Mouse (Mus musculus): Measurements from ENCODE around the gene Traf2. TPM values are rescaled to one million over a fixed set of nuclear protein-coding genes. Genes with fewer than 3 reads are reported as not detected.
A peak's percentile ranks its signal among the peaks of the same experiment; 100 is the strongest.

Gene Traf2
- polyA plus RNA-seq (2015; fragmentation: Nextera tagmentation; extraction: Ambion mirVana): 16.6 and 18.7 TPM in 2 replicates

GRCm38 (mm10) chr2:25546811-25547491 lies at the start of gene Traf2:
Traf2 (minus strand) TSS chr2:25546940.
- peak within 1 kb of the TSS; percentile 80 for H3K27ac ChIP-seq
- H3K4me1 ChIP-seq (replicated peaks): peaks cover 28% of the 10 kb centered on the region
- DNase-seq (peak; percentile 98), ATAC-seq (ENCODE audit: low read depth) (peak; percentile 100)
- WGBS (ENCODE audit: insufficient replicate concordance): 4% methylated on average over 48 of the region's 48 CpGs
- H3K4me3 ChIP-seq (replicated peaks): peak within 1 kb of the TSS; percentile 85
- H3K4me2 ChIP-seq: peak within 1 kb of the TSS; percentile 91
- no peaks in the 10 kb centered on the region for H3K9me3 ChIP-seq (replicated peaks)
- peak within 1 kb of the TSS; percentile 91 for H3K9ac ChIP-seq
- peaks cover 11% of the 10 kb centered on the region for H3K36me3 ChIP-seq
- no peaks in the 10 kb centered on the region for H3K27me3 ChIP-seq

DNA sequence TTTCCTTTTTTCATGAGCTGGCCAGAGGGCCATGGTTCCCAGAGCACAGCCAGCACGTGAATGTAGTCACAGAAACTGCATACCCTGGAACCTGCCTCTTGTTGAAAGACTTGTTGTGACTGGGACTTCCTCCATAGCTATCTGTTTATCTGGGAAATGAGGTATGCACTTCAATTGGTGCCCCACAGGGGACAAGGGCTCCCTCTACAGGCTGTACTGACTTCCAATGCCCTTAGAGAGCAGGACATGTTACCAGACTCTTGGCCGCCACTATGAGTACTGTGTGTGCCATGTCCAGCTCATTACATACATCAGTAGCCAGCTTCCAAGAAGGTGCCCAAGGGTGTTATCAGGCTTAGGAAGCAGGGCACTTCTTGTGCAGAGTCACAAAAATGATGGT lies 45.1 kb upstream of the Traf2 start:
- ATAC-seq (ENCODE audit: low read depth) (peak; percentile 41; the same call in 1 of the 2 replicates), DNase-seq (no peak)
- Histone ChIP-seq H3K27me3 (no peaks in the 10 kb centered on the region), H3K27ac (no peak overlapping the region), H3K36me3 (peaks cover 88% of the 10 kb centered on the region), H3K4me1 (replicated peaks) (no peaks in the 10 kb centered on the region), H3K9ac (no peak overlapping the region), H3K9me3 (replicated peaks) (no peaks in the 10 kb centered on the region), H3K4me3 (replicated peaks) (no peak overlapping the region), H3K4me2 (no peak overlapping the region)
- WGBS (ENCODE audit: insufficient replicate concordance): 69% methylated on average over 2 of the region's 2 CpGs

GRCm38 (mm10) chr2:25588227-25588907 lies 41.6 kb upstream of the Traf2 start:
- Histone ChIP-seq H3K9me3 (replicated peaks) (no peaks in the 10 kb centered on the region), H3K4me3 (replicated peaks) (no peak overlapping the region), H3K27me3 (no peaks in the 10 kb centered on the region), H3K4me2 (no peak overlapping the region), H3K4me1 (replicated peaks) (0 out of 2 replicates have a peak, but pooled peaks cover 4% of the 10 kb centered on the region), H3K36me3 (peaks cover 93% of the 10 kb centered on the region), H3K9ac (no peak overlapping the region), H3K27ac (peak overlapping the region; percentile 37; the same call in 1 of the 2 replicates)
- DNase-seq (no peak), ATAC-seq (ENCODE audit: low read depth) (no peak)
- 73% methylated on average over 8 of the region's 8 CpGs for WGBS (ENCODE audit: insufficient replicate concordance)

DNA sequence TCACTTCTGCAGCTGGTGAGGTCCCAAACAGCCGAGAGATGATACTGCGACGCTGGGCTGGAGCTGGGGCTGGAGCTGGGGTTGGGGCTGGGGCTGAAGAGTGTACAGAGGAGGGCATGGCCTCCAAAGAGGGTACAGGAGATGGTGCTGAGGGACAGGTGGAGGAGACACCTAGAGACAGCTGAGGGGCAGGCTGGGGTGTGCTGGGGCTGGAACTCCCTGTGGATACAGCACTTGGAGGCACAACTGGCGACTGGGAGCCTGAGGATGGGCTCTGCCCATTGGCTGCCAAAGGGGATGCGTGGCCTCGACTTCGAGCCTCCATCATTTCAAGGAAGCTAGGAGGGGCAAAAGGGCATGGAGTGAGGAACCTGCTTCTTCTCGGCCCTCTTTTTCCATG lies 40.5 kb upstream of the Traf2 start:
- Histone ChIP-seq H3K27ac (no peak overlapping the region), H3K4me2 (no peak overlapping the region), H3K4me3 (replicated peaks) (no peak overlapping the region), H3K27me3 (no peaks in the 10 kb centered on the region), H3K36me3 (peaks cover 89% of the 10 kb centered on the region), H3K4me1 (replicated peaks) (peaks cover 15% of the 10 kb centered on the region), H3K9me3 (replicated peaks) (no peaks in the 10 kb centered on the region), H3K9ac (no peak overlapping the region)
- ATAC-seq (ENCODE audit: low read depth) (no peak), DNase-seq (no peak)
- WGBS (ENCODE audit: insufficient replicate concordance): 82% methylated on average over 8 of the region's 8 CpGs

DNA sequence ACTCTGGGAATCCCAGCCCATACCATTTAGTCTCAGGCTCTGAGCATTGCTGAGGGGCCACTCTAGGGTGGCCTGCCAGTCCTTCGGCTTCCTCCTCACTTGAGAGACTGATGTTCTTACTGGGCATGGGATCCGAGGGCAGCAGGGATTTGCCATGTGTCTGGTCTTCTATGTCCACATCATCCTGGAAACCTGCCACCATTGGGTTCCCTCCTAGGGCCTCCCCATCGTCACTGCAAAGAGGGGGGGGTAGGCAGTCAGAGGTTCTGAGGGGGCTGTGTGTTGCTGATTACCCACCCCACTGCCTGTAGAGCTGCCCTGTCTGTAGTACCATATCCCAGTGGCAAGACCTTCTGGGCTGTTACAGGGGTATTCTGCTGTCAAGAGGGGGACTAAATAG lies 38.9 kb upstream of the Traf2 start:
- H3K9me3 ChIP-seq (replicated peaks): no peaks in the 10 kb centered on the region
- no peak overlapping the region for H3K27ac ChIP-seq
- peaks cover 31% of the 10 kb centered on the region for H3K4me1 ChIP-seq (replicated peaks)
- H3K4me3 ChIP-seq (replicated peaks): no peak overlapping the region
- no peak overlapping the region for H3K9ac ChIP-seq
- WGBS (ENCODE audit: insufficient replicate concordance): 69% methylated on average over 3 of the region's 3 CpGs
- peaks cover 72% of the 10 kb centered on the region for H3K36me3 ChIP-seq
- no peak overlapping the region for H3K4me2 ChIP-seq
- DNase-seq (no peak), ATAC-seq (ENCODE audit: low read depth) (no peak)
- H3K27me3 ChIP-seq: peaks cover 9% of the 10 kb centered on the region

DNA sequence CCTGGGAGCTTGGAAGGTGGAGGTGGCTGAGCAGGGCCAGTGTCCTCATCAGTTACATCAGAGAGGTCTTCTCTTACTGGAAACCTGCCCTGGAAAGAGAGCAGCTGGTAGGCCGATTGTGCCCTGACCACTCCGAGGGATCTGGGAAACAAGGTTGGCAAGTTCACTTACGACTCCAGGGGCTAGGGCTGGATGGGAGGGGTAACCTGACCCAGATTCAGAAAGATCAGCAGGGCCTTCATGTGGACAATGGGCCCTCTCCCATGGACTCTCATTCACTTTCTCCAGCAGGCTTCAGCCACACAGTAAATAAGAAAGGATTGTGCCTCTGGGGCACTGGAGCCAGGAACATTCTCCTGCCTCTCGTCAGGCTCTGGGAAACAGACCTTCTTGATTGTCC lies 38.1 kb upstream of the Traf2 start:
- Histone ChIP-seq H3K27me3 (peaks cover 16% of the 10 kb centered on the region), H3K36me3 (peaks cover 65% of the 10 kb centered on the region), H3K4me1 (replicated peaks) (peaks cover 37% of the 10 kb centered on the region), H3K9me3 (replicated peaks) (no peaks in the 10 kb centered on the region), H3K4me3 (replicated peaks) (no peak overlapping the region), H3K4me2 (no peak overlapping the region), H3K27ac (no peak overlapping the region), H3K9ac (no peak overlapping the region)
- no peak for ATAC-seq (ENCODE audit: low read depth)
- no peak for DNase-seq
- 89% methylated on average over 4 of the region's 4 CpGs for WGBS (ENCODE audit: insufficient replicate concordance)

DNA sequence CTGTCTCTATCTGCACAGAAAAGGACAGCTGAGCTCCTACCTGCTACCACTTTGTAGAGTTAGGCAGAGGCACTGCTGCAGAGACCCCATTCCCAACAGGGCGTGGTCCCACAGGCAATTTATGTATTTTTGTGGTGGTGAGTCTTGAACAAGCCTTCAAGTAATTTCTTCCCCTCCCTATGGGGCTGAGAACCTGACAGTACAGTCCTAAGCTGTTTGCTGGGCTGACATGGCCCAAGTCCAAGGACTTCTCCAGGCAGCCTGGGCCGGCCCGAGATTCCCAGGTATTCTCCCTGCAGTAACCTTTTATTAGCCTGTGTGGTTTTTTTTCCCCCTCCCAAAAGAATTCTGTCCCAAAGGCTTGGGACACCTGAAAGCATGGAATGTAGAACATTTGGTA lies 37.4 kb upstream of the Traf2 start:
- Histone ChIP-seq H3K4me2 (no peak overlapping the region), H3K9ac (no peak overlapping the region), H3K9me3 (replicated peaks) (no peaks in the 10 kb centered on the region), H3K27ac (no peak overlapping the region), H3K27me3 (peaks cover 23% of the 10 kb centered on the region), H3K36me3 (peaks cover 62% of the 10 kb centered on the region), H3K4me3 (replicated peaks) (no peak overlapping the region), H3K4me1 (replicated peaks) (peaks cover 44% of the 10 kb centered on the region)
- ATAC-seq (ENCODE audit: low read depth) (no peak), DNase-seq (no peak)
- 71% methylated on average over 3 of the region's 3 CpGs for WGBS (ENCODE audit: insufficient replicate concordance)

- DNase-seq: no peak
- peaks cover 29% of the 10 kb centered on the region for H3K27me3 ChIP-seq
- no peak overlapping the region for H3K4me3 ChIP-seq (replicated peaks)
- H3K36me3 ChIP-seq: peaks cover 59% of the 10 kb centered on the region
- no peak overlapping the region for H3K4me2 ChIP-seq
- no peaks in the 10 kb centered on the region for H3K9me3 ChIP-seq (replicated peaks)
- 58% methylated on average over 4 of the region's 4 CpGs for WGBS (ENCODE audit: insufficient replicate concordance)
- H3K27ac ChIP-seq: no peak overlapping the region
- no peak overlapping the region for H3K9ac ChIP-seq
- no peak for ATAC-seq (ENCODE audit: low read depth)
- peaks cover 50% of the 10 kb centered on the region for H3K4me1 ChIP-seq (replicated peaks)
Observed at GRCm38 (mm10) chr2:25583571-25583970, 36.8 kb upstream of the Traf2 start.

GRCm38 (mm10) chr2:25583120-25583481 lies 36.4 kb upstream of the Traf2 start:
- no peaks in the 10 kb centered on the region for H3K9me3 ChIP-seq (replicated peaks)
- H3K4me1 ChIP-seq (replicated peaks): peaks cover 55% of the 10 kb centered on the region
- H3K27me3 ChIP-seq: peaks cover 34% of the 10 kb centered on the region
- no peak for ATAC-seq (ENCODE audit: low read depth)
- H3K9ac ChIP-seq: no peak overlapping the region
- WGBS (ENCODE audit: insufficient replicate concordance): 75% methylated on average over 6 of the region's 6 CpGs
- no peak overlapping the region for H3K4me2 ChIP-seq
- no peak overlapping the region for H3K27ac ChIP-seq
- peaks cover 54% of the 10 kb centered on the region for H3K36me3 ChIP-seq
- H3K4me3 ChIP-seq (replicated peaks): no peak overlapping the region
- DNase-seq: no peak

DNA sequence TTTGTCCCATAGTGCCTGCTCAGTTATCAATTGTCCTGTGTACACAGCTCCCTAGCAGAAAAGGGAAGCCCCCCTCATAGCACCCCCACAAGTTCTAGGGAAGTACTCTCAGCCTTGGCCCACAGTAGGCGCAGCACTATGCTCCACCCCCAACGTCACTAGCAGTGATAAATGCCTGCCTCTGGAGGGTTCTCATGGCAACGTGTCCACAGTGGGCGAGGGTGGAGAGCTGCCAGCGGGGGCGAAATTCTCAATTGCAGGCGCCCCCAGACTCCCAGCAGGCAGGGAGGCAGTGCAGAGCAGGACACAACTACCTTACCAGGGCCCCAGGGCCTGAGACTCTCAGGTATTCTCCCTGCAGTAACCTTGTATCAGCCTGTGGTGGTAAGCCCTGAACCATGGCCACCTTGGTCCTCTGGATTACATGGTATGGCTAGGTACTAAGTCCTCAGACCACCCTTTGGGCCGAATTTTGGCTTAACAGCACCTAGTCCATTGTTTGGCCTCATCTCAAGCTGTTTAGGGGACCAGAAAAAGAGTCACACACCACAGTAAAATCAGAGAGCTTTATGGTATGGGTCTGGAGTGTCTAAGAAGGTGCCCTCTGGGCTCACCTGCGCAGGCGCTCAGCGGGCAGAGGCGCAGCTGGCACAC lies 35.9 kb upstream of the Traf2 start:
- Histone ChIP-seq H3K4me1 (replicated peaks) (peaks cover 60% of the 10 kb centered on the region), H3K9me3 (replicated peaks) (no peaks in the 10 kb centered on the region), H3K36me3 (peaks cover 49% of the 10 kb centered on the region), H3K4me2 (no peak overlapping the region), H3K9ac (no peak overlapping the region), H3K4me3 (replicated peaks) (no peak overlapping the region), H3K27me3 (peaks cover 39% of the 10 kb centered on the region), H3K27ac (no peak overlapping the region)
- no peak for DNase-seq
- 43% methylated on average over 12 of the region's 12 CpGs for WGBS (ENCODE audit: insufficient replicate concordance)
- no peak for ATAC-seq (ENCODE audit: low read depth)

DNA sequence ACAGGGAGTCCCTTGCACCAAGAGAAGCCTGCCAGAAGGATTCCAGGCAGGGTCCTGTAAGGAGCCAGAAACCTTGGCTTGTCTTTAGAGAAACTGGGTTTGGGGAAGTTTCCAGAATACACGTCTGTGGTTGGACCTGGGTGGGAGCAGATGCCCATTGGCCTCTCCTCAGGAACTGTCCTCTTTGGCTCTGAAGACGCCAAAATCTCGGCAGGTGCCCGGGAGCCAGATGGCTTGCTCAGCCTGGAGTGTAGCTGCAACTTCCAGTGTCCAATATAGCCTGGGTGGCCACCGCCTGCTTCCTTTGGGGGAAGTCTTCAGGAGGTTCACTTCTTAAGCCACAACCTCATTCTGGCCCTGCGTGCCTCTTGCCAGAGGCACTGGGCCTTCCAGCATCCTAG lies 35.2 kb upstream of the Traf2 start:
- no peak overlapping the region for H3K4me3 ChIP-seq (replicated peaks)
- H3K9me3 ChIP-seq (replicated peaks): no peaks in the 10 kb centered on the region
- ATAC-seq (ENCODE audit: low read depth) (peak; percentile 8; the same call in 1 of the 2 replicates), DNase-seq (no peak)
- peak overlapping the region; percentile 10; the same call in 1 of the 2 replicates for H3K27ac ChIP-seq
- peaks cover 42% of the 10 kb centered on the region for H3K36me3 ChIP-seq
- peaks cover 65% of the 10 kb centered on the region for H3K4me1 ChIP-seq (replicated peaks)
- peak overlapping the region; percentile 65; the same call in 1 of the 2 replicates for H3K4me2 ChIP-seq
- no peak overlapping the region for H3K9ac ChIP-seq
- H3K27me3 ChIP-seq: peaks cover 46% of the 10 kb centered on the region
- 10% methylated on average over 6 of the region's 6 CpGs for WGBS (ENCODE audit: insufficient replicate concordance)
